Mouse (Mus musculus): ENCODE results near the gene Asic2.

GRCm38 (mm10) chr11:81205471-81205870, 762.8 kb downstream of the Asic2 start:
- TF ChIP-seq CTCF (IDR thresholded peaks at IDR 0.05; ENCODE audit: control insufficient read depth, insufficient read depth, low read length) (no peak), POLR2A (IDR thresholded peaks at IDR 0.05; ENCODE audit: borderline replicate concordance, control insufficient read depth, low read depth, low read length) (no peak)
